Mouse (Mus musculus) kidney, postnatal 36 days (tissue): Measurements from ENCODE around the gene Alox15.
A peak's percentile ranks its signal among the peaks of the same experiment; 100 is the strongest.

Experiments
- DNase-seq, 2 experiments: peaks; one replicate each; pipeline ENCODE4 v3.0.0; 2021 to 2022; ENCODE audit warnings: mixed read lengths in 2 of 2

Alox15 gene

DNA sequence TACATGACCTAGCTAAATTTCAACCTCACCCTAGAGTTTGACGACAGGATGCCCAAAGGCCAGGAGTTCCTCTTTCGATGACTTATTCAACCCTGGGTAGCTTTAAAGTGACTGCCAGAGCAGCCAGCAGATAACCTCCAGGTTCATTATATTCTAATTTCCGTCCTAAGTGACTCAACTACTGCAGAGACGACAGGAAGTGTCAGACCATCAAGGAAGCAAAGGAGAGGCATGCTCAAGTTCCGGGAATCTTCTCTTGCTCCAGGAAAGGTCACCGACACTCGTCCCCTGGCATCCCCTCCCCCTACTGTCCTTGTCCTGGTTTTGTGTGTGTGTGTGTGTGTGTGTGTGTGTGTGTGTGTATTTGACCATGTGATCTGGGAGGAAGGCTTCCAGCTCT, 45.7 kb downstream of the Alox15 start:
- peak; percentile 56 to 68 for DNase-seq

GRCm38 (mm10) chr11:70302293-70302692, 49.5 kb downstream of the Alox15 start:
- peak in 1 of 2 experiments; percentile 16 for DNase-seq

- DNase-seq: peak; percentile 15 to 16
Observed at GRCm38 (mm10) chr11:70297836-70298454, 53.9 kb downstream of the Alox15 start.

- peak; percentile 7 to 14 for DNase-seq
Observed at GRCm38 (mm10) chr11:70297405-70297804, 54.4 kb downstream of the Alox15 start.
